Mouse (Mus musculus): ENCODE measurements around the gene Aff3.

Aff3 gene

GRCm38 (mm10) chr1:38292851-38293250, 371.9 kb downstream of the Aff3 start:
- intact Hi-C loops (cut with DNase I): no loop called here

GRCm38 (mm10) chr1:38291915-38292314, 372.8 kb downstream of the Aff3 start:
- intact Hi-C loops (cut with DNase I): no loop called here

GRCm38 (mm10) chr1:38291497-38291896, 373.3 kb downstream of the Aff3 start:
- intact Hi-C loops (cut with DNase I): no loop called here

- intact Hi-C loops (cut with DNase I): no loop called here
Observed at GRCm38 (mm10) chr1:38290881-38291280, 373.9 kb downstream of the Aff3 start.

GRCm38 (mm10) chr1:38289891-38290290, 374.9 kb downstream of the Aff3 start:
- intact Hi-C loops (cut with DNase I): no loop called here

- intact Hi-C loops (cut with DNase I): no loop called here
Observed at GRCm38 (mm10) chr1:38288716-38289115, 376.0 kb downstream of the Aff3 start.

GRCm38 (mm10) chr1:38286551-38286950, 378.2 kb downstream of the Aff3 start:
- intact Hi-C loops (cut with DNase I): no loop called here

GRCm38 (mm10) chr1:38280549-38280948, 384.2 kb downstream of the Aff3 start:
- intact Hi-C loops (cut with DNase I): no loop called here

- intact Hi-C loops (cut with DNase I): no loop called here
Observed at GRCm38 (mm10) chr1:38271312-38271711, 393.4 kb downstream of the Aff3 start.

GRCm38 (mm10) chr1:38268246-38269042, 396.3 kb downstream of the Aff3 start:
- intact Hi-C loops (cut with DNase I): no loop called here

- intact Hi-C loops (cut with DNase I): no loop called here
Observed at GRCm38 (mm10) chr1:38263251-38263650, 401.5 kb downstream of the Aff3 start.

GRCm38 (mm10) chr1:38262362-38263154, 402.2 kb downstream of the Aff3 start:
- intact Hi-C loops (cut with DNase I): no loop called here

- intact Hi-C loops (cut with DNase I): no loop called here
Observed at GRCm38 (mm10) chr1:38261076-38261475, 403.7 kb downstream of the Aff3 start.

GRCm38 (mm10) chr1:38259541-38260338, 405.0 kb downstream of the Aff3 start:
- intact Hi-C loops (cut with DNase I): no loop called here

GRCm38 (mm10) chr1:38254426-38254825, 410.3 kb downstream of the Aff3 start:
- intact Hi-C loops (cut with DNase I): no loop called here

GRCm38 (mm10) chr1:38252766-38253079, 412.0 kb downstream of the Aff3 start:
- intact Hi-C loops (cut with DNase I): no loop called here

- intact Hi-C loops (cut with DNase I): no loop called here
Observed at GRCm38 (mm10) chr1:38252031-38252765, 412.6 kb downstream of the Aff3 start.

GRCm38 (mm10) chr1:38251448-38251847, 413.3 kb downstream of the Aff3 start:
- intact Hi-C loops (cut with DNase I): no loop called here

- intact Hi-C loops (cut with DNase I): no loop called here
Observed at GRCm38 (mm10) chr1:38250246-38250645, 414.5 kb downstream of the Aff3 start.

- intact Hi-C loops (cut with DNase I): no loop called here
Observed at GRCm38 (mm10) chr1:38249561-38249960, 415.2 kb downstream of the Aff3 start.

GRCm38 (mm10) chr1:38248027-38248426, 416.7 kb downstream of the Aff3 start:
- intact Hi-C loops (cut with DNase I): no loop called here

Data from adrenal gland (tissue).